Mouse (Mus musculus): ENCODE results near the gene Ankrd16.

DNA sequence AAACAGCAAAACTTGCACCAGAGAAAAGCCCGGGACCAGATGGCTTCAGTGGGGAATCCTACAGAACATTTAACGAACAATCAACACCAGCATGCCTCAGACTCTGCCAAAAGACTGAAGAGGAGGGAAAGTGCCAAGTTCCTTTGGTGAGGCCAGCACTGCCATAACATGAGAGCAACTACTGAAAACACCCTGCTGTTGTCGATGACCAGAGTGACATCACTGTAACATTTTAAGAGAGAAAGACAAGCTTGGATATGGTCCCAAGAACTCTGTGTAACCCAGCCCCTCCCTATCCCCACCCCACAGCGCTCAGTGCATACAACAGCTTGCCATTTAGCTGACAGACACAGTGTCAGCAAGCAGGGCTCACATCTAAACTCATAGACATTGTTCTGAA lies 12.0 kb upstream of the Ankrd16 start:
- TF ChIP-seq CTCF (conservative IDR thresholded peaks at IDR 0.05; ENCODE audit: insufficient read depth, insufficient read length, low read depth, low read length) = no peak
- no peak for TF ChIP-seq POLR2A (IDR thresholded peaks at IDR 0.05; ENCODE audit: low read depth, low read length)

Measured in kidney, adult 2 months (tissue).